Mouse (Mus musculus) lung, embryonic 16.5 days (tissue): Measurements from ENCODE around the gene Commd3. TPM values are rescaled to one million over a fixed set of nuclear protein-coding genes. Genes with fewer than 3 reads are reported as not detected.

Experiments used
- ATAC-seq: fragments of 200-750 bp; cut with Nextera tagmentation; 2 replicates; pipeline ENCODE4 v1.8.0; 2017; ENCODE audit warnings: low read depth, mild to moderate bottlenecking, moderate library complexity
- H3K27ac ChIP-seq: fragments of 300-500 bp; sonication (generic); 2 replicates; pipeline ENCODE4 v1.5.1; 2014; ENCODE audit warnings: mild to moderate bottlenecking, control low read depth, low read length
- H3K27me3 ChIP-seq: fragments of 300-500 bp; sonication (generic); 2 replicates; pipeline ENCODE4 v1.6.1; 2014; ENCODE audit warnings: low read depth, low read length, mixed read lengths; ENCODE audit not compliant: control insufficient read depth, insufficient read depth
- H3K36me3 ChIP-seq: fragments of 300-500 bp; sonication (generic); 2 replicates; pipeline ENCODE4 v1.6.1; 2014; ENCODE audit warnings: low read length; ENCODE audit not compliant: control insufficient read depth, insufficient read depth
- H3K4me1 ChIP-seq: fragments of 300-500 bp; sonication (generic); replicated peaks from 2 replicates; pipeline ENCODE4 v1.6.1; 2014; ENCODE audit warnings: low read length, mixed read lengths; ENCODE audit not compliant: control insufficient read depth, insufficient read depth
- H3K4me2 ChIP-seq: fragments of 300-500 bp; sonication (generic); 2 replicates; pipeline ENCODE4 v1.6.1; 2014; ENCODE audit warnings: low read depth, low read length, control low read depth
- H3K4me3 ChIP-seq: fragments of 300-500 bp; sonication (generic); 2 replicates; pipeline ENCODE4 v1.5.1; 2014; ENCODE audit warnings: mild to moderate bottlenecking, low read length, control low read depth
- H3K9ac ChIP-seq: fragments of 300-500 bp; sonication (generic); 2 replicates; pipeline ENCODE4 v1.6.1; 2014; ENCODE audit warnings: low read length, control low read depth
- H3K9me3 ChIP-seq: fragments of 300-500 bp; sonication (generic); 2 replicates; pipeline ENCODE4 v1.6.1; 2016; ENCODE audit warnings: low read length; ENCODE audit not compliant: control insufficient read depth
- WGBS: fragments of 180-500 bp; shearing (Covaris S2); extraction: QIAGEN DNeasy Blood & Tissue Kit; methylation state at CpG from one replicate; pipeline ENCODE4 v1.1.7; 2014; 5-methylcytosine and 5-hydroxymethylcytosine counted together
- polyA plus RNA-seq: library from polyadenylated mRNA; unstranded; fragments of >200 nt; fragmentation: Nextera tagmentation; extraction: Ambion mirVana; gene quantifications from 2 replicates; pipeline ENCODE4 v1.2.1, GENCODE M21; 2015

Gene Commd3
- polyA plus RNA-seq, 1 experiment from 2014 or later = 219 TPM

GRCm38 (mm10) chr2:18674193-18674902 lies 2.2 kb downstream of the Commd3 start:
- no peak for ATAC-seq
- H3K4me2 ChIP-seq = no peak overlapping the region

GRCm38 (mm10) chr2:18675681-18676456 lies 3.7 kb downstream of the Commd3 start:
- Histone ChIP-seq H3K9me3 (no peaks in the 10 kb centered on the region), H3K36me3 (no peaks in the 10 kb centered on the region), H3K4me2 (peak overlapping the region; percentile 87), H3K27ac (peak overlapping the region; percentile 94), H3K27me3 (peaks cover 5% of the 10 kb centered on the region), H3K4me1 (peaks cover 16% of the 10 kb centered on the region), H3K9ac (peak overlapping the region; percentile 94), H3K4me3 (peak overlapping the region; percentile 84)
- 31% methylated on average over 23 of the region's 42 CpGs for WGBS
- no peak for ATAC-seq

More at GRCm38 (mm10) chr2:18674193-18674902, 2.2 kb downstream of the Commd3 start:
- no peak overlapping the region for H3K27ac ChIP-seq
- H3K9ac ChIP-seq = no peak overlapping the region
- no peaks in the 10 kb centered on the region for H3K9me3 ChIP-seq
- WGBS = 83% methylated on average over 4 of the region's 4 CpGs
- no peaks in the 10 kb centered on the region for H3K36me3 ChIP-seq
- H3K4me3 ChIP-seq = no peak overlapping the region
- 0 out of 2 replicates have a peak, but pooled peaks cover 2% of the 10 kb centered on the region for H3K27me3 ChIP-seq
- peaks cover 9% of the 10 kb centered on the region for H3K4me1 ChIP-seq

- H3K9ac ChIP-seq = peak overlapping the region; percentile 94
- H3K27ac ChIP-seq = peak overlapping the region; percentile 94
- WGBS = 0% methylated on average over 22 of the region's 64 CpGs
- no peaks in the 10 kb centered on the region for H3K9me3 ChIP-seq
- H3K4me2 ChIP-seq = peak overlapping the region; percentile 87
- H3K36me3 ChIP-seq = no peaks in the 10 kb centered on the region
- peak overlapping the region; percentile 84 for H3K4me3 ChIP-seq
- peaks cover 21% of the 10 kb centered on the region for H3K4me1 ChIP-seq
- peaks cover 5% of the 10 kb centered on the region for H3K27me3 ChIP-seq
- ATAC-seq = peak; percentile 90
These were observed 4.3 kb downstream of the Commd3 start for GRCm38 (mm10) chr2:18676457-18676935.

- under 1% methylated on average over 49 of the region's 77 CpGs for WGBS
- ATAC-seq = peak; percentile 71
- peaks cover 21% of the 10 kb centered on the region for H3K4me1 ChIP-seq
- H3K27ac ChIP-seq = peak within 1 kb of the TSS; percentile 94
- H3K9me3 ChIP-seq = no peaks in the 10 kb centered on the region
- H3K27me3 ChIP-seq = peaks cover 5% of the 10 kb centered on the region
- peak within 1 kb of the TSS; percentile 84 for H3K4me3 ChIP-seq
- peak within 1 kb of the TSS; percentile 87 for H3K4me2 ChIP-seq
- no peaks in the 10 kb centered on the region for H3K36me3 ChIP-seq
- peak within 1 kb of the TSS; percentile 94 for H3K9ac ChIP-seq
These were observed 4.8 kb downstream of the Commd3 start, which contains the start of gene Bmi1 for GRCm38 (mm10) chr2:18676936-18677491. Gene Bmi1 (plus strand): TSS chr2:18677018.

GRCm38 (mm10) chr2:18677631-18678471 lies 5.7 kb downstream of the Commd3 start:
- Histone ChIP-seq H3K4me3 (peak overlapping the region; percentile 84), H3K27me3 (peaks cover 5% of the 10 kb centered on the region)
- no peak; the same call in 1 of the 2 replicates for ATAC-seq

GRCm38 (mm10) chr2:18679701-18680100 lies 7.5 kb downstream of the Commd3 start:
- H3K36me3 ChIP-seq = peaks cover 3% of the 10 kb centered on the region; the same call in 1 of the 2 replicates
- no peak overlapping the region for H3K4me3 ChIP-seq
- peaks cover 15% of the 10 kb centered on the region for H3K4me1 ChIP-seq
- no peak overlapping the region for H3K27ac ChIP-seq
- 84% methylated on average over 2 of the region's 2 CpGs for WGBS
- H3K9ac ChIP-seq = no peak overlapping the region
- H3K27me3 ChIP-seq = peaks cover 5% of the 10 kb centered on the region
- no peaks in the 10 kb centered on the region for H3K9me3 ChIP-seq
- no peak for ATAC-seq
- H3K4me2 ChIP-seq = no peak overlapping the region

More at GRCm38 (mm10) chr2:18677631-18678471, 5.7 kb downstream of the Commd3 start:
- peak overlapping the region; percentile 87 for H3K4me2 ChIP-seq
- peaks cover 21% of the 10 kb centered on the region for H3K4me1 ChIP-seq
- no peak overlapping the region for H3K27ac ChIP-seq
- peak overlapping the region; percentile 94 for H3K9ac ChIP-seq
- no peaks in the 10 kb centered on the region for H3K9me3 ChIP-seq
- H3K36me3 ChIP-seq = no peaks in the 10 kb centered on the region
- WGBS = under 1% methylated on average over 37 of the region's 55 CpGs

DNA sequence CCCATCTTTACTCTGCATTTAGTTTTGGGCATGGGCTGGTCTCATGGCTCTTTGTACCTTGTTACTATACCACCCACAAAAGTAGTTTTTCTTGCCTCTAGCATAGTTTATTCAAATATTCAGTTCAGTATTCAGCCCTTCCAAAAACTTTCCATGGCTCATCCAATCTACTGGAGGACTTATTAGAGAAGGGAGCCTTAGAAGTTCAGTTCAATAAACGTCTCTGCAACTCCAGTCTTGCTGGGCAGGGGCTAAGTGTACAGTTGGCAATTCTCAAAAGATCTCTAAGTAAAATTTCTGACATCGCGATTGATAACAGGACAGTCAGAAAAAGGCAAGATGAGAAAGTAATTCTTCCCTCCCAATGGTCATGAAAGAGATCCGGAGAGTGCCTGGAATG lies 8.3 kb downstream of the Commd3 start:
- Histone ChIP-seq H3K36me3 (peaks cover 3% of the 10 kb centered on the region; the same call in 1 of the 2 replicates), H3K4me1 (peaks cover 15% of the 10 kb centered on the region), H3K27ac (no peak overlapping the region), H3K4me2 (peak overlapping the region; percentile 87), H3K9me3 (no peaks in the 10 kb centered on the region), H3K4me3 (peak overlapping the region; percentile 52), H3K27me3 (peaks cover 5% of the 10 kb centered on the region), H3K9ac (peak overlapping the region; percentile 58)
- no peak for ATAC-seq
- 1% methylated on average over 4 of the region's 4 CpGs for WGBS

DNA sequence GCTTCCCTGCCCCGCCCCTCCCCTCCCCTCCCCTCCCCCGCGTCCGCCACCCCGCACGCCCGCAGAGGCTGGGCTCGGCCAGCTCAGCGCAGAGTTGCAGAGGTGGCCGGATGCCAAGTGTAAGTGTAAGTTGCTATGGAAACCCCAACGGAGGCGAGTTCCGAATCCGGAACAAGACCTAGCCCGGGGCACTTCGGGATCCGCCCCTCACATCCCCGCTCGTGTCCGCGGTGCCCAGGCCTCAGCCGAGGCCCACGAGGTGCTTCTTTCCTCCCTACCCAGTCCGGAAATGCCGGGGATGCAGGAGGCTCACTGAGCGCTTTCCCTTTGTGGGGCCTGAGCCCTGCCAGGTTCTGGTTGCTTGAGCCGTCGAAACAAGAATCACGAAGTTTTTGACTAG lies 8.8 kb downstream of the Commd3 start:
- Histone ChIP-seq H3K9me3 (no peaks in the 10 kb centered on the region), H3K4me2 (peak overlapping the region; percentile 87), H3K9ac (peak overlapping the region; percentile 58), H3K36me3 (peaks cover 3% of the 10 kb centered on the region; the same call in 1 of the 2 replicates), H3K27ac (no peak overlapping the region), H3K4me1 (peaks cover 12% of the 10 kb centered on the region), H3K27me3 (peaks cover 5% of the 10 kb centered on the region), H3K4me3 (peak overlapping the region; percentile 52)
- WGBS = 2% methylated on average over 28 of the region's 29 CpGs
- peak; percentile 11 for ATAC-seq
